Mouse (Mus musculus): ENCODE results near the gene Casz1.

Casz1 gene

DNA sequence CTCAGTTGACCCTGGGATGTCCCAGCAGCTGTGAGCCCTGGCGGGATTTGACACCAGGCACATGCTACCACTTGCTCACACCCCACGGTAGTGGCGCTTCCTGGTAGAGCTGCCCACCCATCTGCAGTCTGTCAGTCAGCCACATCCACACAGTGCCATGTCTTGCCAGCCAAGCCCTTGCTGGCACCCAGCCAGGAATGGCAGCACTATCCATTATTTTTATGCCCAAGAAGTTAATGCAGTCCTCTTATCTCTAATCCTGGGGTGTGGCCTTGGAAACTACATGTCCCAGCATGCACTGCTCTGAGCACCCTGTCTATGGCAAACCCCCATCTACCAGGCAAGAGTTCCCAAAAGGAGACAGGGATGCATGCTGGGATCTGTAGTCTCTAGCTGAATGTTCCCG lies 141.2 kb downstream of the Casz1 start:
- peak; percentile 47 for DNase-seq

DNA sequence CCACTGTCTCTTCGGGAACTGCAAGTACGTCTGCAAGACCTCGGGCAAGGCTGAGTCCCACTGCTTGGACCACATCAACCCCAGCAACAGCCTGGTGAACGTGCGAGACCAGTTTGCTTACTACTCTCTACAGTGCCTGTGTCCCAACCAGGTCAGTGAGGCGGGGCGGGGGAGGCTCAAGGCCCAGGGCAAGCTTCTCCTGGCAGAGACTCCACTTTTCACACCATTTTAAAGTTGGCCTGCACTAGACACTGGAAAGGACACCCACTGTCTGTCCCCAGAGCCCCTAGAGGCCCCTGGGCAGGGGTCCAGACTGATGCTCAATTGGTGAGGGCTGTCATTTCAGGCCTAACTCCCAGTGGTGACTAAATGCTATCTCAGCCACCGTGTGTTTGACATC lies 141.8 kb downstream of the Casz1 start:
- no peak for DNase-seq

DNA sequence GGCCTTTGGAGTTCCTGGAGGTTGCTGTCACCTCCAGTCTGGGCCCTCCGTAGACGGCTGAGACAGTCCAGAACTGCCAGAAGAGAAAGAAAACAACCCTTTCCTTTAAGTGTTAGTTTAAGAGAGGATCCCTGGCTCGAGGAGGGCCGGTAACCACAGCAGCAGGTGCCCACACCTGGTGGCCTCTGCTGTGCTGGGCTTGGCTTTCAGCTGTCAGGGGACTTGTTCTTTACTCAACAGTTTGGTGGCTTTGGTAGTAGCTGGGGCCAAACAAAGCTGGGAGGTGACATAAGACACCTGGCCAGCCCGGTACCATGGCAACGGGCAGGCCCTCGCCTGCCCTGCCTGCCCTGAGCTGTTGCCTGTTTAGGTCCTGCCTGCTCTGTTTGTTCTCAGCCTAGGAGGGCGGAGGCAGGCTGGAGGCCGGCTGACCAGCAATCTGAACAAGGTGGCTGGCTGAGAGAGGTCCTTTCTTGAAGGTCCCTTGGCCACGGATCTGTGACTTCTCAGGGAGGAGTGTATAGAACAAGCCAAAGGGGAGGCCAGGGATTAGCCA lies 143.7 kb downstream of the Casz1 start:
- no peak for DNase-seq

DNA sequence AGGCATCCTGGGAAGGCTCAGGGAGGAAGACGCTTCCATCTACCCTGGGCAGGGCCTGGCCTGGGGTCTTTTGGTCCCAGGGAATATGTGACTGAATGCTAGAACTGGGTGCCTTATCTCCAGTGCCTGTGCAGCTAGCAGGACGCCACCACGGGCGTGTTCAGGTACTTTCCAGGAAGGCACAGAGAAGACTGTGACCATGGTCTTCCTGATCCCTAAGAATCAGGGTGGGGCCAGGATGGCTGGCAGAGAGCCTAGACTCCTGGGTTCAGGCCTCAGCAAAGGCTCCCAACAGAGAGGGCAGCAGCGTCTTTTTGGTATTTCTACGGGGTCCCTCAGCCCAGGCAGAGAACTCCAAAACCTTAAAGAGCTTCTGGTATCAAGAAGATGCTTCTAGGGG lies 146.3 kb downstream of the Casz1 start:
- DNase-seq, result no peak

DNA sequence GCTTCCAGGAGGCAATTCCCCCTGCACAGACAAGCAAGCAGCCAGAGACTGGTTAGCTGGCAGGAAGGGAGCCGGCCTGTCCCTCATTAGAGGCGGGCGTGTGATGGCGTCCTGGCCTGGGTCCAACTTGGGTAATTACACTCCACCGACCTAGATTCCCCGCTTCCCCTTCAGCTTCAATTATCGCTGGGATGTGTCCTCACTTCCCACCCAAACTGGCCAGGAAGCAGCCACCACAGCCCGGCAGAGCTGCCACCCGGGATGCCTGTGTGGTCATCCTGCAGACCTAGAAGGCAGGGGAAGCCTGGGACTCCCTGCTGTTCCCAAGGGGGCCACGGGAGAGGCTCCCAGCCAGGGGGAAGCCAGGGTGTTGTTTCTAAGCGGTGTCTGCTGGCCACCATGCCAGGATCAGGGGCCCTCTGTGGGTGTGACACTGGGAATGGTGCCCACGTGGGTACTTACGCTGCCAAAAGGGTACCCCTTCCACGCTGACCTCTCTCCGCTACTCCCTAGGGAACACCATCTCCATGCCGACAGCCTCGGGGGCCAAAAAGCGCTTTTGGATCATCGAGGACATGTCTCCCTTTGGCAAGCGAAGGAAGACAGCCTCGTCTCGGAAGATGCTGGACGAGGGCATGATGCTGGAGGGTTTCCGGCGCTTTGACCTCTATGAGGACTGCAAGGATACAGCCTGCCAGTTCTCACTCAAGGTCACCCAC lies 146.9 kb downstream of the Casz1 start:
- peak; percentile 75 for DNase-seq

DNA sequence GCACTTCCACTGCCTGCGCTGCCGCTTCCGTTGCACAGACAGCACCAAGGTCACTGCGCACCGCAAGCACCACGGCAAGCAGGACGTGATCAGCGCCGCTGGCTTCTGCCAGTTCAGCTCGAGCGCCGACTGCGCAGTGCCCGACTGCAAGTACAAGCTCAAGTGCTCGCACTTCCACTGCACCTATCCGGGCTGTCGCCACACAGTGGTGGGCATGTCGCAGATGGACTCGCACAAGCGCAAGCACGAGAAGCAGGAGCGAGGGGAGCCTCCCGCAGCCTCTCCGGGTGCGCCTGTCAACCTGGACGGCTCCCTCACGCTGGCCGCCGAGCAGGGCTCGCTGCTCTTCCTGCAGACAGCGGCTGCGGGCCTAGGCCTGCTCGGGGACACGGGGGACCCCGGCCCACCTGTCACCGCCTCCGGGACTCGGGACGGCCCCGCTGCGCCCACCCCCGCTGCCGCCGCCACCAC lies 147.6 kb downstream of the Casz1 start:
- peak; percentile 53 for DNase-seq

DNA sequence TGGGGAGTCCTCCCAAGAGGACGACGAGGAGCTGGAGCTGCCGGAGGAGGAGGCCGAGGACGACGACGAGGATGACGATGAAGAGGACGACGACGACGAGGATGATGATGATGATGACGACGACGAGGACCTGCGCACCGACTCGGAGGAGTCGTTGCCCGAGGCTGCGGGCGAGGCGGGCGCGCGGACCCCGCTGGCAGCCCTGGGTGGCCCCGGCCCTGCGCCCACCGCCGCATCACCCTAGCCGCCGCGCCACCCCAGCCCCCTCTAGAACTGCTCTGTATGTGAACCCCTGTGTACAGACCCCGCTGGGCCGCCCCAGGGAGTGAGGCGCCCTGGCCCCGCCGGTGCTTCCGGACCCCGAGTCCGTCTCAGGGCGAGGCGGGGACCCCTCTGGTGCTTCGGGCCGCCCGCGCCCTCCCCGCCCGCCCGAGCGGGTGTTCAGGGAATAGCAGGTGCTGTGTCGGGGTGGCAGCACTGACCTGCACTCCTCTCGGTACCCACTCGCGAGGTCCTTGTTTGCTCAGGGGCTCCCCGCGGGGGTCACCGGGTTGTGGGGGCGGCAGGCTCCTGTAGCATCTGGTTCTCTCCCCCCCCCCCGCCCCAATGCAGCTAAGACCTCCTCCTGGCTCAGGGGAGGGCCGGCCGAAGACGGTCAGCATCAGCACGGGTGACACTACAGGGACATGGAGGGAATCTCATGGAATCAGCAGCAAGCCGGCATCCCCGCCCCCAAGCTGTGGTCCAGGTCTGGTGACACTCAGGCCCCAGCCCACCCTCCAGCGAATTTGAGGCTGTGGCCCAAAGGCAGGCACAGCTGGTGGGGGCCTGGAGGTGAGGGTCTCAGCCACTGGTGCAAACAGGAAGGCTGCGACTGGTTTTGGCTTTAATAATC lies 148.3 kb downstream of the Casz1 start:
- DNase-seq, result peak; percentile 42

DNA sequence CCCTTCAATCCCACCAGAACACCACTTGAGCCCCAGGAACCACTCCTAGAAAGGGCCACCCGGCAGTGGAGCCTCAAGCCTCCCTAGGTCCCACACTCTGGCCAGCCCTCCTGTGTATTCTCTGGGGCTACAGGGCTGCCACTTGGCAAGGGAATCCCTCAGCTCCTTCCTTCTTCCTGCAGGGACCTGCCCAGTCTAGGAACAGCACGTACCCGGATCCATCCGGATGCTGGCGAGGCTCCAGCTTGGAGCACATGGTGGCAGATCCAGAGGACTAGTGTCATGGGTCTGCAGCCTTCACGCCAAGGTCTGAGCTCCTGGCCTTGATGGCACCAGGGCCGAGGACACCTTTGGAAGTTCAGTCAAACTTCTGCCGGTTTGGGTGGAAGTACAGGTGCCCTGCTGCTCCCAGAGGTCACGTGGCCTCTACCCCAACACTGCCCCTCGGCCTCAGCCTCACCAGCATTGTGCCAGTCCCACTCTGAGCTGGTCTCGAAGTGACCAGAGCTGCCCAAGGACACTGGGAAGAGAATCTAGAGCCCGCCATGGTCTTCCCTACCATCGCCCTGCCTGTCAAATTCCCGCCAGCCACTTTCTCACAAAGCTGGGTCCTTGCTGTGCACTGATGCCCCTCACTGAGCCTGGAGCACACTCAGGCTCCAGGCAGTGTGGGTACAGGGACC lies 151.0 kb downstream of the Casz1 start:
- DNase-seq, result no peak

DNA sequence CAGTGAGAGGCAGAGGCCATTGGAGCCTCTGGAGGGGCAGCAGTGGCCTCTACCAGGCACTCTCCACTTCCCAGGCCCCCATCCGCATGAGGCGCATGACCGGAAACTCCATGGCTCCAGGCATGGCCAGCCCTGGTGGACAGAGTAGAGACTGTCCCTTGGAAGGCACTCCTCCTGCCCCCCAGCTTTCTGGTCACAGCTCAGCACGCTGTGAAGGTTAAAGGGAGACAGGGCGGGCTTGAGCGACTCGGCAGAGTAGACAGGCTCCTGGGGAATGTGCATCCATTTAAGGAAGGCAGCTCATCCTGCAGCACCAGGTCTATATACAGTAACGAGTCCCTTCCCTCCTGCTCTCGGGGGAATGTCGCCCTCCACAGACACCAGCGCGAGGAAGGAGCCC lies 155.8 kb downstream of the Casz1 start:
- DNase-seq, result no peak

DNA sequence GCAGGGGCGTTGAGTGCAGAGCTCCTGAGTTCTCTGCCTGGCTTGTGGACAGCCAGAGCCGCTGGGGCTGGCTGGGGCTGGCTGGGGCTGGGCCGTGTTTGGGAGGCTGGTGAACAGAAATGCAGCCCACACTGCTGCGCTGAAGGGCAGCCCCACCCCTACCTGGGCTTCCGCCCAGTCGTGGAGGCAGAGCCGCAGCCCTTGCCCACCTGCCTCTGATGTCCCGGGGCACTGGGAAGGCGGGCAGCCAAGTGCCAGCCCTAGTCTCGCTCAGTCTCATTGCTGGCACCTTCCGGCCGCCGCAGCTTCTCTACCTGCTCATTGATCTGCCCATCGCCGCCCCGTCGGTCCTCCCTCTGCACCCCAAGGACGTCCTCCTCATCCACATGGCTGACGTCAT lies 156.9 kb downstream of the Casz1 start:
- no peak for DNase-seq

DNA sequence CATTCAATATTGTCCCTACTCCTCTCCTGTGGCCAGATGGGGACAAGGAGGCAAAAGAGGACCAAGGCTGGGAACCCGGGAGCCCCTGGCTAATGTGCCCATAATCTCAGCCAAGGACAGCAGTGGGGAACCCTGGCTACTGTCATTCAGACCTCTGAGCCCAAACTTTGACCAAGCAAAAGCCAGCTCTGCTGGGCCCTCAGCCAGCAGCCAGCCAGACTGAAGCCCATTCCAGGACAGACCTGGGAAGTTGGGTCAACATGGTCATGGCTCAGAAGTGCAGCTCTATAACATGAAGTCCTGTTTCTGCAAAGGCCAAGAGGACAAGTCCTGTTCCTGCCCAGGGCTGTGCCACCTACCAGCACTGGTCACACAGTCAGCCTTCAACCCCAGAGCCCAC lies 157.9 kb downstream of the Casz1 start:
- DNase-seq, result no peak

DNA sequence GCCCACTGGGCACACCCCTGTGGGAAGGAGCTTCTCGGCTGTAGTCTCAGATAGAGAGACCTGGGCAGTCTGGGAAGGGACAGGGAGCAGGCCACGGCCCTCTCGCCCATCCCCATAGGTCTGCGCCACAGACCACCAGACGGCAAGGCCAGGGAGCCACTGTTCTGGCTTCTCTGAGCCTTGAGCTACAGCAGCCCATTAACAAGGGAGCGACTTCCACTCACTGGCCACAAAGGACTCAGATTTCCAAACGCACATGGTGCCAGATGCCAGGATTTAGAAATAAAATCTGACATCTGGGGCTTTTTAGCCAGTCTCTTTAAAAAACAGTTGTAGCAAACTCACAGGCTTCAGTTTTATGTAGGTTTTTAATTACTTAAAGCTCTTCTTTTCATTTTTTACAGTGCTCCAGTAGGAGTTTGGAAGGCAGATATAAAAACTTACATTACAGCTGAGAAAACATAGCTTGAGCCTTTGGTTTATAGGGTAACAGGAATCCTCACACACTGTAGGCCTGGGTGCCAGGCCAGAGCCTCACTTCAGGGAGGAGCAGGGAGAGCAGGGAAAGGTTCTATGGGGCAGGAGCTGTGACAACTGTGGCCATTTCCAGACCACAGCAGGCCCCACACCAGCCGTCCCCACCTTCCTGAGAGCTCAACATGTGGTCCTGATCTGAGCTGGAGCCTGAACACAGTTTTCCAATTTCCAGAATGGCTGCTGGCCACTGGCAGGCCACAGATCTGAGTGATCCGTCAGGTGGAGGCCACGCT lies 160.5 kb downstream of the Casz1 start:
- no peak for DNase-seq

DNA sequence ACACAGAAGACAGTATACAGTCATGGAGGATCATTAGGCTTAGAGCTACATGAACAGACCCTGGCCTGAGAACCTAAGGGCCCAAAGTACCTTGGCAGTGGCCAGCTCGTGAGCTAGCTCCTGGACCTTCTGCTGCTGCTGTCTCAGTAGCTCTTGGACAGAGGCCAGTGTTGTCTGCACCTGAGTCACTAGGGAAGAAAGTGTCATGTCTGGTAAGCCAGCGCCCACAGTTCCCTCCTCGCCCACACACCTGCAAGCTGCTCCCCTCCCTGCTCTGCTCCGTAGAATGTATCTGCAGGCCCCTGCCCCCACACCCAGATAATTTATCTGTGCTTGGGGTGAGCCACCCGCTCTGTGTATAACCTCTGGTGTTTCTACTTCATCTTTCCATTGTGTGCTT lies 161.9 kb downstream of the Casz1 start:
- no peak for DNase-seq

DNA sequence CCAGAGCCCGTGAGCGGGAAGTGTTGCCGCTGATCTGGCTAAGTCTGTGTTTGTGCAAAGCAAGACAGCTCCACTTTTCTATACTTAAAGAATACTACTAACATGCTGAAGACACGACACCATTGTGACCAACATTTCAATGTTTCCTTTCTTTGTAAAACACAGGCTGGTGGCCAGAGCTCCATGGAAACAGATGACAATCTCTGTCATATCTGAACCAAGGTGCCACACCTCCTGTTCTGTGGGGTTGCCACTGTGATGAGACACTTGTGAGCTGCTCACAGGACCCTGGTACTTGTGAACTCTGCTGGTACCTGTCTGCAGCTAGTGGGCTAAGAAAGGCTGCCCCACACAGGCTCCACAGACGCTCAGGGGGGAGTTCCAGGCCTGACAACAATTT lies 164.6 kb downstream of the Casz1 start:
- no peak for DNase-seq

DNA sequence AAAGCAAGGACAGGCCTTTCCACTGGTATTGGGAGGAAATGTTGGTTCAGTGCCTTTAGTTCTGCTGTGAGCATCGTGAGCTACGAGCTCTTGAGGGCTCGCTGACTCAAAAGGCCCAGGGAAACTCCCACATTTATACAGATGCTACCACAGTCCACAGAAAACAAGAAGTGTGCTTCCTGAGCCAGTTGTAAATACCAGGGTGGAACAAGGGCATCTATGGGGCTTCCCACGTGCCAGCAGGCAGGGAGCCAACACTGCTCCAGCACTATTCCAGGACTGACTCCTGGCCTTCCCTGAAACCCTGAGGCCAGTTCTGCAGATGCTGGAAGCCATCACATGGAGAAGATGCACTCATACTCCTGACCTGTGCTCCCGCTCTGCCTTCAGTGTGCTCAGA lies 165.4 kb downstream of the Casz1 start:
- DNase-seq, result no peak

DNA sequence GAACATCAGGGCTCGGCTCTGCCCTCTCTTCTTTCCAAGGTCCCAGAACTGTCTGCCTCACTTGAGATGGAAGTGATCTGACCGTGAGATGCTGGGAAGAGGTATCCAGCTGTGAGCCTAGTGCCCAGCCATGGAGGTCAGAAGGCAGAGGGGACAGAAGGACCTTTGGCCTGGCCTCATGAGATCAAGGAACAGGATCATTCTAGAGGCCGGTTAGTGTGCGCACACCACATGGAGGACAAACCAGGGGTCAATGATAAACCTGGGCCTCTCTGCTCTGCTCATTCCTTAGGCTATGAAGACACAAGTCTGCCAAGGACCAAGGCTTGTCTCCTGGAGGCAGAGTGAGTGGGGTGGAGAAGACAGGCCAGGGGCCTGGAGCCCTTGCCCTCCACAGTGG lies 166.5 kb downstream of the Casz1 start:
- DNase-seq, result no peak

DNA sequence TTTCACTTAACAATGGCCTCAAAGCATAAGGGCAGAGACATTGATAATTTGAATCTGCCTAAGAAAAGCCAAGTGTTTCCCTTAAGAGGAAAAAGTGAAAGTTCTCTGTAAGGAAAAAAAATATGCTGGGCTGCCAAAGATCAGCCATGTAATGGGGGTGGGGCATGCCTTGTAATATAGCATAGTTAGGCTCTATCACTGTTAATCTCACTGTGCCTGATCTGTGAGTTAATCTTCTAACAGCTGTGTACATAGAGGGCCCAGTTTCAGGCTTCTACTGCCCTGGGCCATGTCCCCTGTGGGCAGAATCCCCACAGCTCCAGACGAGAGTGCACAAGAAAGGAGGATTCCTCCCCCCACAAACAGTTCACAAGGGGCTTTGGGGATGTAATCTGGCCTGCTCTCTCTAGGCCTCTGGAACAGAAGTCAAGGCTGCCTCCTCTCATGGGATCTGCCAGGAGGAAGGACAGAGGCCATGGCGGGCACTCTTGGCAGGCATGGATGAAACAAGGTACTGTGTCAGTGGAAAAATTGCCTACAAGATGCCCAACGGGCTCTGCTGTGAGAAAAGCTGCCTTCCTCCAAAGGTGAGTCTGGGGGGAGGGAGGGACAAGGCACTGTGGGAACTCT lies 167.5 kb downstream of the Casz1 start:
- DNase-seq, result no peak

DNA sequence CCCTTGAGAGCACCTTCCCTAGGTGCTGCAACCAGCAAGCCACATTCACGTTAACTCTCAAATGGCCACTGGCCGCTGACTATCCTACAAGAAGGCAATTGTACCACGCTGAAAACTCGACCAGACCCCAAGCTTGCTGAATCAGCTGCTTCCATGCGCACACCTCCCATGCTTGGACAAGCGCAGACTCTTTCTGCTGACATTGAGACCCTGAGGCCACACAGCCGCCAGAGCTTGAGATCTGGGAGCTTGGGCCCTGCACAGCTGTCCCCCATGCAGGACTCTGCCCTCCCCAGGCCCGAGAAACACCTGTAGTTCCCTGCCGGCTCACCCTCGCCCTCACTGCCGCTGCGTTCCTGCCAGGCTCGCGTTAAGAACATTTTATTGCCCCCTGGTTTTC lies 168.5 kb downstream of the Casz1 start:
- DNase-seq, result no peak

DNA sequence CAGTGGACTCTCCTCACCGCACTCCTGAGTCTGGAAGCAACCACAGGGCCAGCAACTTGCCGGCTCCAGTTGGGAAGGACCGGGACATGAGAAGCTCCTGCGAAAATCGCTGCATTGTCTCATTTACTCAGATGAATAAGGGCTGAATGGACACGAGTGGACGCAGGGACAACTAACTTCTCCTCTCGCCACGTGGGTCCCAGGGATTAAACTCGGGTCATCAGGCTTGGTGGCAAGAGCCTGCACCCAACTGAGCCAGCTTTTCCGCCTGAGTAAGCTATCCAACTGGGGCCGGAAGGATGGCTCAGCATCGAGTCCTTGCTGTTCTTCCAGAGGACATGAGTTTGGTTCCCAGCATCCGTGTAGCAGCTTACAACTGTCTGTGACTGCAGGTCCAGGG lies 169.2 kb downstream of the Casz1 start:
- DNase-seq, result no peak

DNA sequence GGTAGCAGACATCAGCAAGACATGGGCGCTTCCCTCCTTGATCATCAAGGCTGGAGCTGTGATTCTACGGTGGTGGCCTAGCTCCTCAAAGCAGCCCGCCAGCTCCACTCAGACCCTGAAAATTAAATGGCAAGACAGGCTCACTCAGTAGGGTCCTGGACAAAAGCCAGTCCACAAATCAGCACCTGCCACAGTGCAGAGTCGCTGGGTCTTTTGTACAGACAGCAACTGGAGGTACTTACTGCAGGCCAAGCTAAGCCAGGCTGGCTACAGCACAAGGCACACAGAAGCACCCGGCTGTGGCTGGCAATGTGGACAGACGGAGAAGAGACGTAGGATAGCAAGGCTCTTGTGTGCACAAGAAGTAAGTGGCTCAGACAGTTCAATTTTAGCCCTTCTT lies 170.6 kb downstream of the Casz1 start:
- DNase-seq, result peak; percentile 3

DNA sequence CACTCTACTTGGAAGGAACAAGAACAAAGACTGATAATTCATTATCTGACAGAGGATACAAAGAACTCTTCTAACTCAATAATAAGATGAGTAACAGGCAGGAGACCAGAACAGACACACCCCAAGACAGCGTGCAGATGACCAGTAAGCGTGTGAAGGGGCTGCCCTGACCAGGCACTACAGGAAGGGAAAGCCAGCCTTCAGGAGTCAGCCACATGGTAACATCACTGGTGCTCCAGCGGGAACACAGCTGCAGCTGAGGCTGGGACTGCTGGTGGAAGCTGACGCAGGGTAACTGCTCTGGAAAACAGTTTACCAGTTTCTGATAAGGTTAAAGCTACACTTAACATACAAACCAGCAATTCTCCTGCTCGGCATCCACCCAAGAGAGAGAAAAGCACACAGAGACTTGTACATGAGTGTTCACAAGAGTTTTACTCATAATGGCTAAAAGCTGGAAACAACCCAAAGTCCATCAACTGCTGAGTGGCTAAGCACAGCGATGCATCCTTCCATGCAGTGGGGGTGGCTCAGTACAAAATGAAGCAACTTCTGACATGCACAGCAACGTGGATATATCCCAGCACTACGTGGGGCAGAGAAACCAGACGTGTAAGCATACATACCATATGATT lies 174.1 kb downstream of the Casz1 start:
- no peak for DNase-seq

DNA sequence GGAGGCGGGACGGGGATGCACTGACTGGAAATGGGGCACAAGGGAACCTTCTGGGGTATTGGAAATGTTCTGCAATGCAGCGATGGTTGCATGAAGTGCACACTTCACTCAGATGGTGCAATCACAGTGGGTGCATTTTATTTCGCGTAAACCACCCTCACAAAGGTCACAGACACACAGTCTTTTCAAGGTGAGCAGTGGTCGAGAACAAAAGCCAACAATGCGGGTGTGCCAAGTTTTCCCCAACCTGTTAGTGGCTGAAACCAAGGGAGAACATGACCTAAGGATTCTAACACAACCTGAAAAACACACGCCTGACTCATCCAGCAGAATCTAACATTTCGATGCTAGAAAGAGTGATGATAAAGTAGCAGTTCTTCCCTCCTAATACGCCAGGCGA lies 174.7 kb downstream of the Casz1 start:
- no peak for DNase-seq

Measured in right cerebral cortex, postnatal 14 days (tissue).